Mouse (Mus musculus): ENCODE results near the gene Tmem256. TPM values are rescaled to one million over a fixed set of nuclear protein-coding genes. Genes with fewer than 3 reads are reported as not detected.

The Tmem256 gene
- 312 and 362 TPM in 2 replicates for polyA plus RNA-seq (2016; fragmentation: Nextera tagmentation; extraction: Ambion mirVana)

- Histone ChIP-seq H3K9me3 (no peaks in the 10 kb centered on the region), H3K27ac (peak within 1 kb of the TSS; percentile 95), H3K4me3 (peak within 1 kb of the TSS; percentile 89), H3K4me1 (replicated peaks) (peaks cover 58% of the 10 kb centered on the region), H3K36me3 (peaks cover 10% of the 10 kb centered on the region), H3K27me3 (ENCODE audit: insufficient read depth, poor library complexity, severe bottlenecking) (peaks cover 36% of the 10 kb centered on the region)
- WGBS: under 1% methylated on average over 34 of the region's 34 CpGs
- peak; percentile 96 for DNase-seq (ENCODE audit: low spot score)
Observed at GRCm38 (mm10) chr11:69837952-69838713, at the start of gene Tmem256. Gene Tmem256, plus strand, starts transcription at chr11:69838514.

GRCm38 (mm10) chr11:69789431-69789830 lies 48.9 kb upstream of the Tmem256 start:
- H3K4me3 ChIP-seq: no peak overlapping the region
- 69% methylated on average over 5 of the region's 5 CpGs for WGBS
- DNase-seq (ENCODE audit: low spot score): no peak
- no peak overlapping the region for H3K27ac ChIP-seq
- H3K9me3 ChIP-seq: no peaks in the 10 kb centered on the region
- H3K36me3 ChIP-seq: no peaks in the 10 kb centered on the region
- peaks cover 29% of the 10 kb centered on the region for H3K27me3 ChIP-seq (ENCODE audit: insufficient read depth, poor library complexity, severe bottlenecking)
- H3K4me1 ChIP-seq (replicated peaks): no peaks in the 10 kb centered on the region; the same call in 1 of the 2 replicates

GRCm38 (mm10) chr11:69791420-69791819 lies 46.9 kb upstream of the Tmem256 start:
- WGBS: 72% methylated on average over 5 of the region's 5 CpGs
- no peaks in the 10 kb centered on the region for H3K36me3 ChIP-seq
- no peak overlapping the region for H3K4me3 ChIP-seq
- no peak for DNase-seq (ENCODE audit: low spot score)
- no peak overlapping the region for H3K27ac ChIP-seq
- peaks cover 11% of the 10 kb centered on the region for H3K4me1 ChIP-seq (replicated peaks)
- H3K9me3 ChIP-seq: no peaks in the 10 kb centered on the region
- H3K27me3 ChIP-seq (ENCODE audit: insufficient read depth, poor library complexity, severe bottlenecking): peaks cover 40% of the 10 kb centered on the region

- Histone ChIP-seq H3K36me3 (no peaks in the 10 kb centered on the region), H3K4me1 (replicated peaks) (peaks cover 16% of the 10 kb centered on the region), H3K9me3 (no peaks in the 10 kb centered on the region), H3K27ac (no peak overlapping the region), H3K27me3 (ENCODE audit: insufficient read depth, poor library complexity, severe bottlenecking) (peaks cover 56% of the 10 kb centered on the region), H3K4me3 (no peak overlapping the region)
- no peak for DNase-seq (ENCODE audit: low spot score)
- 66% methylated on average over 5 of the region's 5 CpGs for WGBS
Observed at GRCm38 (mm10) chr11:69793429-69793828, 44.9 kb upstream of the Tmem256 start.

GRCm38 (mm10) chr11:69795168-69795982 lies 42.9 kb upstream of the Tmem256 start, which contains the start of gene Chrnb1:
Gene Chrnb1, minus strand, starts transcription at chr11:69795943.
- Histone ChIP-seq H3K27ac (peak within 1 kb of the TSS; percentile 79), H3K27me3 (ENCODE audit: insufficient read depth, poor library complexity, severe bottlenecking) (peaks cover 75% of the 10 kb centered on the region)
- WGBS: 2% methylated on average over 52 of the region's 52 CpGs

GRCm38 (mm10) chr11:69795983-69796435 lies 42.3 kb upstream of the Tmem256 start:
- Histone ChIP-seq H3K27me3 (ENCODE audit: insufficient read depth, poor library complexity, severe bottlenecking) (peaks cover 81% of the 10 kb centered on the region), H3K27ac (peak overlapping the region; percentile 79)

More at GRCm38 (mm10) chr11:69795168-69795982, 42.9 kb upstream of the Tmem256 start, which contains the start of gene Chrnb1:
- Histone ChIP-seq H3K4me3 (peak within 1 kb of the TSS; percentile 60), H3K9me3 (no peaks in the 10 kb centered on the region), H3K4me1 (replicated peaks) (peaks cover 35% of the 10 kb centered on the region), H3K36me3 (no peaks in the 10 kb centered on the region)
- DNase-seq (ENCODE audit: low spot score): peak; percentile 91

GRCm38 (mm10) chr11:69797924-69798323 lies 40.4 kb upstream of the Tmem256 start:
- no peaks in the 10 kb centered on the region for H3K9me3 ChIP-seq
- no peak overlapping the region for H3K27ac ChIP-seq
- H3K27me3 ChIP-seq (ENCODE audit: insufficient read depth, poor library complexity, severe bottlenecking): peaks cover 91% of the 10 kb centered on the region
- DNase-seq (ENCODE audit: low spot score): no peak
- H3K36me3 ChIP-seq: no peaks in the 10 kb centered on the region
- 78% methylated on average over 7 of the region's 7 CpGs for WGBS
- peaks cover 60% of the 10 kb centered on the region for H3K4me1 ChIP-seq (replicated peaks)
- H3K4me3 ChIP-seq: no peak overlapping the region

More at GRCm38 (mm10) chr11:69795983-69796435, 42.3 kb upstream of the Tmem256 start:
- H3K4me1 ChIP-seq (replicated peaks): peaks cover 41% of the 10 kb centered on the region
- no peak for DNase-seq (ENCODE audit: low spot score)
- WGBS: 4% methylated on average over 13 of the region's 13 CpGs
- H3K4me3 ChIP-seq: peak overlapping the region; percentile 60
- no peaks in the 10 kb centered on the region for H3K9me3 ChIP-seq
- H3K36me3 ChIP-seq: no peaks in the 10 kb centered on the region

GRCm38 (mm10) chr11:69799394-69800137 lies 38.7 kb upstream of the Tmem256 start:
- Histone ChIP-seq H3K4me1 (replicated peaks) (peaks cover 77% of the 10 kb centered on the region), H3K9me3 (no peaks in the 10 kb centered on the region), H3K27ac (peak overlapping the region; percentile 96), H3K27me3 (ENCODE audit: insufficient read depth, poor library complexity, severe bottlenecking) (peaks cover 91% of the 10 kb centered on the region), H3K36me3 (no peaks in the 10 kb centered on the region), H3K4me3 (peak overlapping the region; percentile 66)
- peak; percentile 66 for DNase-seq (ENCODE audit: low spot score)
- WGBS: 18% methylated on average over 12 of the region's 12 CpGs

GRCm38 (mm10) chr11:69800138-69800391 lies 38.2 kb upstream of the Tmem256 start:
- no peaks in the 10 kb centered on the region for H3K9me3 ChIP-seq
- 1% methylated on average over 11 of the region's 11 CpGs for WGBS
- H3K4me1 ChIP-seq (replicated peaks): peaks cover 81% of the 10 kb centered on the region
- DNase-seq (ENCODE audit: low spot score): no peak
- H3K27me3 ChIP-seq (ENCODE audit: insufficient read depth, poor library complexity, severe bottlenecking): peaks cover 96% of the 10 kb centered on the region
- H3K27ac ChIP-seq: peak overlapping the region; percentile 96
- H3K36me3 ChIP-seq: no peaks in the 10 kb centered on the region
- peak overlapping the region; percentile 66 for H3K4me3 ChIP-seq

- under 1% methylated on average over 36 of the region's 36 CpGs for WGBS
- H3K27ac ChIP-seq: peak overlapping the region; percentile 96
- peaks cover 77% of the 10 kb centered on the region for H3K4me1 ChIP-seq (replicated peaks)
- peaks cover 99% of the 10 kb centered on the region for H3K27me3 ChIP-seq (ENCODE audit: insufficient read depth, poor library complexity, severe bottlenecking)
- H3K4me3 ChIP-seq: peak overlapping the region; percentile 66
- DNase-seq (ENCODE audit: low spot score): peak; percentile 86
- H3K9me3 ChIP-seq: no peaks in the 10 kb centered on the region
- no peaks in the 10 kb centered on the region for H3K36me3 ChIP-seq
Observed at GRCm38 (mm10) chr11:69800392-69801197, 37.7 kb upstream of the Tmem256 start.

- 1% methylated on average over 33 of the region's 33 CpGs for WGBS
- peaks cover 71% of the 10 kb centered on the region for H3K4me1 ChIP-seq (replicated peaks)
Observed at GRCm38 (mm10) chr11:69801379-69801977, 36.8 kb upstream of the Tmem256 start, which contains the start of gene Fgf11. Gene Fgf11, minus strand, starts transcription at chr11:69801857.

More at GRCm38 (mm10) chr11:69801379-69801977, 36.8 kb upstream of the Tmem256 start, which contains the start of gene Fgf11:
- Histone ChIP-seq H3K9me3 (peaks cover 2% of the 10 kb centered on the region; the same call in 1 of the 2 replicates), H3K36me3 (no peaks in the 10 kb centered on the region), H3K27me3 (ENCODE audit: insufficient read depth, poor library complexity, severe bottlenecking) (peaks cover 99% of the 10 kb centered on the region), H3K27ac (peak within 1 kb of the TSS; percentile 96), H3K4me3 (peak within 1 kb of the TSS; percentile 66)
- DNase-seq (ENCODE audit: low spot score): peak; percentile 30
